Mouse (Mus musculus): ENCODE results near the gene Slc23a3.

Slc23a3 gene

DNA sequence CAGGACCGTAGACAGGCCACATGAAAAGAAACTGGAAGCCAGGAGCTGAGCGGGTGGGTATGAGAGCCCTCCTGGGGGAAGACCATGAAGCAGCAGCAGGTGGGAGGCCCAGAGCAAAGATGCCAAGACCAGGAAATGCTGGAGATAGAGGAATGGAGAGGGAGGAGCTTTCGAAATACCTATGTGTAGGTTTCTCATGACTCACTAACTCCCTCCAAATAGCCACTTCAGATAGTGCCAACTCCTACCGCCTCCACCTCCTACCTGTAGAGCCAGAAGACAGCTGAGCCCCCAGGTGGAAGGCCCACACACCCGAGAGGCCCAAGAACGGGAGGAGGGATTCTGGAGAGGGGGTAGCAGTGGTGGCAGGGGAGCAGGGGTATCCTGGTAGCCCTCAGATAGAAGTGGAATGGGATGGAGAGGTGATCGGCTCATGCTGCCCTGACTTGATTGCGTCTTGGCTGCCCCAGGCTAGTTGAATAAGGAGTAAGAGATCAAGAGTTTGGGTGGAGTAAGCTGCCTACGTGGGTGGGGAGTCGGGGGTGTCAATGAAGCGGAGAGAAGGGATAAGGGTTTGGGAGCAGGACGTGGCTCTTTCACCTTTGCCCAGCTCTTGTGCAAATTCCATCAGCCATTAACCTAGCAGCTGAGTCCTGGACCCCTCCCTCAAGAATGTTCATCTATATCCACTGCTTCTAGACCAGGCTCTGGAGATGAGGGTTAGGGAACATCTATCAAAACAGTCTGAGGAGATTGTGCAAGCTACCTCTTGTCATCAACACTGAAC, at the start of gene Slc23a3:
Slc23a3 (minus strand) TSS at position 470 of the 787 bp plus-strand sequence.
- no peak for DNase-seq (ENCODE audit: low read depth)

DNA sequence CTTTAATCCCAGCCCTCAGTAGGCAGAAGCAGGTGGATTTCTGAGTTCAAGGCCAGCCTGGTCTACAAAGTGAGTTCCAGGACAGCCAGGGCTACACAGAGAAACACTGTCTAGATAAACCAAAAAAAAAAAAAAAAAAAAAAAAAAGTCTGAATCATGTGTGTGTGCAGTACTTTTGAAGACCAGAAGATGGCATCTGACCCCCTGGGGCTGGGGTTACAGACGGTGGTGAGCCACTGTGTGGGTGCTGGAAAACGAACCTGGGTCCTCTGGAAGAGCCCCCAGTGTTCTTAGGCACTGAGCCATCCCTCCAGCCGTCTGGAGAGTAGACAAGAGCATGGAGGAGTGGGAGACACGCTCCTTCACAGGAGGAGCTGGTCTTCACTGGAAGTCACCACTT, 48.5 kb upstream of the Slc23a3 start:
- DNase-seq (ENCODE audit: low read depth): no peak

DNA sequence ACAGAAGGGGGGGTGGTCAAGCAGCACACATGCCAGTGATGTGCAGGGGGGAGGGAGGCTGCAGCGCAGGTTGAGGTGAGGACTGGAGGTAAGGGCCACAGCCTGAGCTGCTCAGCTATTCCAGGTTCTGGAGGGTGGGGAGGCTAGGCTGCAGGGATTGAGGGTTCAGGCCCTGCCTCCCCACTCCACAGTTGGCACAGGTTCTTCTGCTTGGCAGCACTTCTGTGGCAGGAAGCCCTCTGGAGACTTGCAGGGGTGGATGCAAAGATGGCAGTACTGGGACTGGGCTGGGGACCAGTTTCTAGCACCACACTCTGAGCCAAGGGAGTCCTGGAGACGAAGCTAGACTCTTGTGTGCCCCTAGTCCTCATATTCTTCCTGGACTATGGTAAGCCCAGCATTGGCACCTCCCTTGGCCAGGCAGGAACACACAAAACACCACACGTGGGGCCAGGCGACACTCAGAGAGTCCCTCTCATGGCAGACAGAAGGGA, 47.7 kb upstream of the Slc23a3 start:
- no peak for DNase-seq (ENCODE audit: low read depth)

DNA sequence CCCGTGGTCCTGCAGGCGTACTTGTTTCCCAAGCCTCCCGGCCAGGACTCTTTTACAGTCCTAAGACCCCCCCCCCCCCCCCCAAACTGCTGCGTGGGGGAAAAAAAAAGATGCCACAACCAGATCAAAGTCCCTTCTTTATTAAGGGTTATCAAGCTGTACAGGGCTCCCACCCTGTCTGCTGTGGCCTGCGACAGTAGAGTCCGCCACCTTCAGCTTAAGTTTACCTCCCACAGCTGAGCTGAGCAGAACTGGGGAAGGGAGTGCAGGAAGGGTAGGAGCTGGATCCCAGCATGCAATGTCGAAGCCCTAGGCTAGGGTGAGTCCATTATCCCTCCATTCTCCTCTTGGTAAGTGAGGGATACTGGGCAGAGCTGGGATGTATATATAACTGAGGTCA, 47.1 kb upstream of the Slc23a3 start:
- DNase-seq (ENCODE audit: low read depth): no peak

DNA sequence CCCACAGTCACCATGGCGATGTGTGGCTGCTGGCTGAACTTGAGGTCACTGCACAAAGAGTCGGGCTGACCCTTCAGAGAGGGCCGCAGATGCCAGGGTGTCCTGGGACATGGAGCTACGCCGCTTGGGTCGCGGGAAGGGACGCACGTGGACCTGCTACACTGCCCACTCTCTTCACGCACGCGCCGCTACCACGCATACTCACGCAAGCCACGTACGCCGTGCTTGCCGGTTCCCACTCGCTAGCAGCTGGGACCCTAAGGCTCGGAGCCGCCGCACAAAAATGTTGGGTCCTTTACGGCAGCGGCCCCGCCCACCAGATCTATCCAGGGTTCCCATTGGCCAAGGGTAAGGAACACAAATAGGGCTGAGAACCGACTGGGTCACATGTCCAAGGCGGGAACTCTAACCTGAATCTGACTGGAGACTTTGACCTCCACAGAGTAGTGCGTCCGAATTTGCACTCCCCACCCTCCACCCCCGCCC, 46.5 kb upstream of the Slc23a3 start, which contains the start of gene Abcb6:
Abcb6 (minus strand) TSS at position 288 of the 486 bp plus-strand sequence.
- peak; percentile 91 for DNase-seq (ENCODE audit: low read depth)

DNA sequence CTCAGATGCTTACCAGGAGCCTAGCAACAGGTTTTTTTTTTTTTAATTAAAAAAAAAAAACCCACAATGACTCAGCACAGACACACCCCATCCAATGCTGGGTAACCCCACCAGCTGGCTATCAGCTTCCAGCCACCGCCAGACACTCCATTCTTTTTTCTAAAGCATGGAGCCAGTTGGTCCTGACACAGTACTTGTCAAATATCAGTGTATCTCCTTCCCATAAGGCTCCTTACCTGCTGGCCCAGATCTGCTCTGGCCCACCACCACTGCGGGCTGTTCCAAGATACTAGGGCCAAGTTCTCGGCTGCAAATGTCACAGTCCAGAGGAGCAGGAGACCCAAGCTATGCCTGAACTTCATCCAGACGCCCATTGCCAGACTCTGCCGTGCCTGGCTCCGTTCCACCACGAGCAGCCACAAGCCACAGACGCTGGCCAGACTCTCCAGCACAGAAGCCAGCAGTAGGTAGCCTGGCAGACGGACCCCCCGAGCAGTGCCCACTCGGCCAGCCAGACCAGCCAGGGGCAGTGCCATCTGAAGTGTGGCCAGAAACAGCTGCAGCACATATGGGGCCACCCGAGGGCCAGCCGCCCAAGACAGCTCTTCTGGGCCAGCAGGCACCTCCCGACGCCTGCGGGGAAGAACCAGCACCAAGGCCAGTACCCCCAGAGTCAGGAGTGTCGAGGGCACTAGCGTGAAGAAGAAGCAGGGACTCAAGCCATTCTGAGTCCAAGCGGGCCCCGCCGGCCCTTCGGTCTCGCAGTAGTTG, 45.8 kb upstream of the Slc23a3 start:
- DNase-seq (ENCODE audit: low read depth): peak; percentile 60

DNA sequence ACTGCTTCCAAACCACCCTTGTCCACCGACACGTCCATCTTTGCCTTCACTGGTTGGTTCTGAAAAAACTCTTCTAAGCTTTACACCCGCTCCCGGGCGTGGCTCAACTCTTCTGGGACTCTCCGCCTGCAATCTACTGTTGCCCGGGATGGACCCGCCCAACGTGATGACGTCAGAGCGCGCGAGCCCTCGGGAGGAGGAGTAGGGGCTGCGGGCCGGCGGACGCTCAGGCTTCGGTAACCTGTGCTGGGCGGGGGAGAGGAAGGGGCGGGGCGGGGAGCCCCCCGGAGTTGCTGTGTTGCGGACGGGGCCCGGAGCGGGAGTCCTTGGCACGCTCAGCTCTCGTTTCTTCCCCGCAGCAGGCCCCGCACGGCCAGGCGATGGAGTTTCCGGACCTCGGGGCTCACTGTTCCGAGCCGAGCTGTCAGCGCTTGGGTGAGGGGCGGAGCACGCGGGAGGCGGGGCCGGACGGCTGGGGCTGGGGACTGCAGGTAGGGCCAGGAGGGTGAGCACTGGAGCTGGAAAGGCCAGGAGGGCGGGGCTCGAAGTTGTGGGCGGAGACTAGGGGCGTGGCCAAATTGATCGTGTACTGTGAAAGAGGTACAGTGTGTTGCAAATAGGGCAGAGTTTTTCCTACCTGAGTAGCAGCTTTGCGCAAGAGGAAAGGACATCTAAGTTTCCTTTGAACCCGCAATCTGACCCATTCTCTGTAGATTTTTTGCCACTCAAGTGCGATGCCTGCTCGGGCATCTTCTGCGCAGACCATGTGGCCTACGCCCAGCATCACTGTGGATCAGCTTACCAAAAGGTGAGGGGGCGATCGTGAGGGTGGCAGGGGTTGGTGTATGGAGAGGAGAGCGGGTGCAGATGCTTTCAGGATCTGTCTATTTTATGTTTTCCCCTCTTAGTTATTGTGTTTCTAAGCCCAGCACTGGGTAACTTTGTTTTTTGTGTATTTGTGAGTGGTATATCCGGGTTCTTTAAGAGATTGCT, 35.1 kb upstream of the Slc23a3 start, which contains the start of gene Zfand2b:
Zfand2b (plus strand) TSS at position 175 of the 993 bp plus-strand sequence.
- DNase-seq (ENCODE audit: low read depth): peak; percentile 99

DNA sequence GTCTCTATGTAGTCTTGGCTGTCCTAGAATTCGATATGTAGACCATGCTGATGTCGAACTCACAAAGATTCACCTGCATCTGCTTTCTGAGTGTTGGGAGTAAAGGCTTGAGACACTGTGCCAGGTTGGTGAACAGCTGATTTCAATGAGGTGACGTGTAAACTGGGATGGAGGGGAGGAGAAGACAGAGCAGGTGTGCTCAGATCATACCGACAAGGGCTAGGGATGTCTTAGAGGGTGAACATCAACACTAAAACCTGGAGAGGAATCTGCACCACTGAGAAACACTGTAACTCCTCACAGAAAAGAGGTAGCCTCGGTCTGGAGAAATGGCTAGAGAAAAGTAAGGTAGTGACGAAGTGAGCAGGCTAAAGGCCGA, 34.4 kb upstream of the Slc23a3 start:
- no peak for DNase-seq (ENCODE audit: low read depth)

DNA sequence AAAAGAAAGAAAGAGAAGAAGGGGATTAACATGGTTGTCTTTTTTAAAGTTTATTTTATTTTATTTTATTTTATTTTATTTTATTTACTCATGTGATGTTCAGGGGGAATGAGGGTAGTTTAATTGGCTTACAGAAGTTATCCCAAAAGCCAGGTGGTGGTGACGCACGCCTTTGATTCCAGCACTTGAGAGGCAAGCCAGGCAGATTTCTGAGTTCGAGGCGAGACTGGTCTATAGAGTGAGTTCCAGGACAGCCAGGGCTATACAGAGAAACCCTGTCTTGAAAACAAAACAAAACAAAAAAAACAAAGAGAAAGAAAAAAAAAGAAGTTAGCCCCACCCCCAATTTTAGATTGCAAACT, 26.5 kb upstream of the Slc23a3 start:
- no peak for DNase-seq (ENCODE audit: low read depth)

DNA sequence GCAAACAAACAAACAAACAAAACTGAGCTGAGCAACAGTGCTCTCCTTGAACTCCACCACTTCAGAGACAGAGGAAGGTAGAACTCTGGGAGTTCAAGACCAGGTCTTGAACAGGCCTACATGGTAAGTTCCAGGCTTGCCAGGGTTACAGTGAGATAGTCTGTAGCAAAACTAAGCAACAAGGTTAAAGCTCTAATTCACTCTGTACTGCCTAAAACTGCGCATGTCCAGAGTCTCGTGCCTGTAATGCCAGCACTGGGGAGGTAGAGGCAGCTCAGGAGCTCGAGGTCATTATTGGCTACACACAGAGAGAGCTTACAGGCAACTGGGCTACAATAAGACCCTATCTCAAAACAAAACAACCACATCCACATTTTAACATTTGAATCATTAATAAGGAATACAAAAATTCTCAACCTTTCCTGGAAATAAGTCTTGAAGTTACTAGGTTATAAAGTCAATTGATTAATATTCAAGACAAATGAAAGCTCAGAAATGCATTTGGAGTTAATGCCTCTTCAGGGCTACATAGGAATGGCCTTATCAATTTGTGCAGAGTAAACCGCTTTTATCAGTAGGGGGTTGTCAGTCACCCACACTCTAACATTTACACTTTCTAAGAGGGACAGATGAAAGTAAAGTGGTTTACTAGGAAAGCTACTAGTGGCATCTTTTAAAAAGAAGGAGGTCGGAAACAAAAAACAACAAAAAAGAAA, 26.0 kb upstream of the Slc23a3 start:
- no peak for DNase-seq (ENCODE audit: low read depth)

DNA sequence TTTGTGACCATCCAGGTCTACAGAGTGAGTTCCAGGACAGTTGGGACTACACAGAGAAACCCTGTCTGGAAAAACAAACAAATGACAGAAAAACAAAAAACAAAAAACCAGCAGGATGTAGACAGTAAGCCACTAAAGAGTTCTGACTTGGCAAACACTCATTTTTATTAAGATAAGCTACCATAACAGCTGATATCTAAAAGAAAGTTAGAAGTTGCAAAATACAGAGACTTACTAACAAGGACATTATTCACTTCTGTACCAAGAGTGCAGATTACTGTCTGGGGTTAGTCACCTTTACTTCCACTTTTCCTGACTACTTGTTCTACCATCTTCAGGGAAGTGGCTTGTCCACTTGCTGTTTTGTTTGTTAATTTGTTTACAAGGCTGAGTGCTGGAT, 25.3 kb upstream of the Slc23a3 start:
- DNase-seq (ENCODE audit: low read depth): no peak

DNA sequence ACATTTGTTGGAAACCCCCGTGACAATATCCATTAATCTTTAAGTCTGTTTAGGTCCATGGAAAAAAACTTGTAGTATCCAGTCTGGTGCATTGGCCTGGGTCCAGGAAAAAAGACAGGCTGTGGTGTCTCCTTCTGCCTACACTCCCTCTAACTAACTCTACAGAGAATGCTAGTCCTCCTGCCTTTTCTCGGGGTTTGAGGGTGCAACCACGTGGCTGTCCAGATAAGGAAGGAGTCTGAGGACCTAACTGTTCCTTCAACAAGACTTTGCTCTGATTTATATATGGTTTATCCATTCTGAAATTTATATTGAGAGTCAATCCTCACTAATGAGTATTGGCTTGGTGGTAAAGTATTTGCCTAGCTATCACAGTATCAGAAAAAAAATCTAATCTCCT, 22.1 kb upstream of the Slc23a3 start:
- peak; percentile 36 for DNase-seq (ENCODE audit: low read depth)

DNA sequence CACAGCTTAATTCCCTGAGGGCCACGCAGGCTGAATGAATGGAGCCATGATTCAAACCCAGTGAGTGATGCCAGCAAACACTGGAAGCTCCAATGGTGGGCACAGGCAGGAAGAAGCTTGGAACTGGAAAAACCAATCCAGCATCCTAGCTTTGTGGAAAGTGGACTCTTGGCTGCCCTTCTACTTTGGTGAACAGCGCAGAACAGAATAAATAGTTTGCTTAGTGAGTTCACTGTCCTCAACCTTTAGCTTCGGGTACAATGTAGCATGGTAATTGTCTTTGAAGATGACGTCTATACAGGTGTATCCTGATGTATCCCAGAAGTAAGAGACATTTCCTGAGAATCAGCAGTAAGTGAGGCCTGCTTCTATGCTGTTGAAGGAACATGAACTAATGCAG, 15.0 kb upstream of the Slc23a3 start:
- DNase-seq (ENCODE audit: low read depth): no peak

DNA sequence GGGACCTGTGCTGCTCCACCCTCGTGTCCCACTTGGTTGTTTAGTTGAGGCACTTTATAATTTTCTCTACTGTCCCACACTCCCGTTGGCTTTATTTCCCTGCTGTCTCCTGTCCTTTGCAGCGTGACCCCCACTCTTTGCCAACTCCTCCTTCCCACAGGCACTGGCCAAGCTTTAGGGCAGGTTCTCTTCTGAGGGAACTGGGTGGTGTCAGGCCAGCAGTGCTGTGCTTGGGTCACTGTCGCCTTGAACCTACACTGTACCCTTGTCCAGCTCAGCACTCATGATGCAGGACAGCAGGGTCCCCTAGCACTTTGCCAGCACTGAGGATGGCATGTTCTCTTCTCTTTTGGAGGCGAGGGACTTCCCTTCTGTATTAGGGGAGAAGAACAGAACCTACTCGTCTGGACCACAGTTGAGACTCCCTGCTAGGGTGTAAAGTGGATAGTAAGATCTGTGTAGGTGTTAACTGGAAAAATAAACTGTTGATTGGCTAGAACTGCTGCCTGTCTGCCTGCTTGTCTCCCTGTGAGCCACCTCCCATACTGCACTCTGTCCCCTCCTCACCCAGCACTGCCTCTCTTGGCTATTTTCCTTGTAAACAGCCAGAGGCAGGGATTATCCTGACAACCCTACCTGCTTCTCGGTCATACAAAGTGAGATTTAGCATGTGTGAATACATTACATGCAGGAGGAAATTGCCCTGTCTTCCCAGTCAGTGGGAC, 13.9 kb upstream of the Slc23a3 start:
- DNase-seq (ENCODE audit: low read depth): no peak

DNA sequence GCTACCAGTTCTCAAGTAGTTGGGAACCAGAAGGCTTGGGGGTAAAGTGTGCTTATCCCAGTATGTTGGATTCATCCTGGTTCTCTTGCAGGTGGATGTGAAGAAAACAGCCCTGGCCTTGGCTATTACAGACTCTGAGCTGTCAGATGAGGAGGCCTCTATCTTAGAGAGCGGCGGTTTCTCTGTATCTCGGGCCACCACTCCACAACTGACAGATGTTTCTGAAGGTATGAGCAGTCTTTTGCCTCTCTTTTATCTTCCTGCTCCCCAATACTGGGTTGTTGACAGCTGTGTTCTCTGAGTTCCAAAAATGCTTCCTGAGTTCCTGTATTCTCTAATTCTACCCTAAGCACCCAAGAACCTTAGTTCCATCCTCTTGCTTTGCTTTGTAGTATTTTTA, 11.9 kb upstream of the Slc23a3 start:
- no peak for DNase-seq (ENCODE audit: low read depth)

DNA sequence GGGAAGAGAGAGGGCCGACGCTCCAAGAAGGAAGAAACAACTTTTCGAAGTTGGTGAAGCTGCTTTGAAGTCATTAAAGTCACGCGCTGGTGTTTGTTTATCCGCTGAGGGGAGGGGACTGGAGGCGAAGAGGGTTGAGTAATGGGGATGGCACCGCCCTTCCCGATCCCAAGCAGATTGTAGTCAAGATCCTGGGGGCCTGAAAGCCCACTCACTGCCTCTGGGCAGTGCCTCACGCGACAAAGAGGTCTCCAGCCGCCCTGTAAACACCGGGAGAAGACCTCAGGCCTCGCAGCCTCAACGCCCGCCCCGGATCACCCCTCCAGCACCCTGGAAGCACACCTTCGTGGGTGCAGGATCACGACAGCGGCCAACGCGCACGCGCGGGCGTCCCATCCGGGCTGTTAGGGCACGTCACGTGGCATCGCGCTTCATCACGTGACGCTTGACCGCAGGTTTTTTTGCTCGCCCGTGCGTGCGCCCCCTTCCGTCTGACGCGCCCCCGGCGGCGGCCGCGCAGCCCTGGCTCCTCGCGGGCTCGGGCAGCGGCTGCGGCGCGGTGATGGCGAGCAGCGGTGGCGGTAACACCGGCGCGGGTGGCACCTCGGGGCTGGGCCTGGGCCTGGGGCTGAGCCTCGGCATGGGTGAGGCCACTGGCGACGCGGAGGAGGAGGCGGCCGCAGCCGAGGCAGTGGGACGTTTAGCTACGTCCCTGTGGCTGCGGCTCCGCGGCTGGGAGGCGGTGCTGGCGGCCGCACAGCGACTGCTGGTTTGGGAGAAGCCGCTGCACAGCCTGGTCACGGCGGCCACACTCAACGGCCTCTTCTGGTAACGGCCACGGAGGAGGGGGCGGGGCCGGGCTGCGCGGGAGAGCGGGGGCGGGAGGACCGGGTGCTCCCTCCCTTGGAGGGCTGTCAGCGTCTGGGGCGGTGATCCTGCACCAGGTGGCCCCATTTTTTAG, 8.9 kb upstream of the Slc23a3 start, which contains the start of the genes Cnppd1 and Retreg2:
Cnppd1 (minus strand) TSS at position 411 of the 961 bp plus-strand sequence.
Retreg2 (plus strand) TSS at position 478 of the 961 bp plus-strand sequence.
- peak; percentile 99 for DNase-seq (ENCODE audit: low read depth)

DNA sequence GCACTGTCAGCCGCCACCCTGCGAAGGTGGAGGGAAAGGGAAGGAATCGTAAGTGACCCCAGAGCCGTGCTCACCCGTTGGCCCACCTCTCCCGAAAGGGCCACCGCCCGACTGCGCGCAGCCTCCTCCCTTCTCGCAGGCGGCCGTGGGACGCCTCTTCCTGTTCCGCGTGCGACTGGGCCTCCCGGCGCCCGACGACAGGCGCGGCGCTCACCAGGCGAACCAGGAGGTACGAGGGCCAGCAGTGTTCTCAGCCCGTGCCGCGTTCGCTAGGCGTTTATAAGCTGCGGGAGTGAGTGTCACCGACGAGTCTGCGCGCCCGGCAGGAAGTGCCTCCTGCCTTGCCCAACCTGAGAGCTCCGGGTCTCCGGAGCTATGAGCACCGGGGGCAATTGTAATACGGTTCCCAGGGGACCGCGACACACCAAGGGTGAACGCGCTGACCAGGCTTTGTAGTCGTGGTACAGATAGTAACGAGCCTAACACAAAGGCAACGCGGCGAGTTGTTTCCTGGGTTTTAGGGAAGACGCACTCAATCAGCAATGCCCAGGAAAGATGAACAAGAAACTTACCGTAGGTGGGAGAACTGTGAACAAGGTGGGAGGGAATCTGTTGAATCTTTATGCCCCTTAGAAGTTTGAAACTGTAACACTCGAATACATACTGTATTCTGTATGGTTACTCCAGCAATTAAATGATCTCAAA, 7.9 kb upstream of the Slc23a3 start:
- peak; percentile 72 for DNase-seq (ENCODE audit: low read depth)

DNA sequence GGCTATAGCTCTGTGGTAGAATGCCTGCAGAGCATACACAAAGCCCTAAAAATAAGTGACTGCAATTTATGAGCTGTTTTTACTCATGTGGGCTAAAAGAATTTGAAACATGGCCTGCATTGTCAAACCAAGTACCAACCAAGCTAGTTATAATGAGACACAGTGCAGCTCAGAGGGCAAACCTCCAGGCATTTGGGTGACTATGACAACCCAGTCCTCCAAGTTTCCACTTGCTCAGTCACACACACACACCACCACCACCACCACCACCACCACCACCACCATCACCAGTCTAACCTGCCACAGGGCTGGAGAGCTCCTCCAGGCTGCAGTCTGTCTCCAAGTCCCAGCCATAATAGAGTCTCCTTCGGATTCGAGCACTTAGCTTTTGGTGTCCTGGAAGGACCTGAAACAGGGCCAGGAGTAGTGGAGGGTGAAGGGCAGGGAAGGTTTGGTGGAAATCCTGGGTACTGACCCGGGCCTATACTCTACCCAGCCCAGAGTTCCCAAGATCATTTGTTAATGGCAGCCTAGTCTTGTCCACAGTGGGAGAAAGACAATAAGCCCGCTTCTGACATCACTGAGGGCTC, 7.0 kb upstream of the Slc23a3 start:
- peak; percentile 53 for DNase-seq (ENCODE audit: low read depth)
